Mouse (Mus musculus) midbrain, embryonic 12.5 days (tissue): ENCODE results near the gene Lrmda. TPM values are rescaled to one million over a fixed set of nuclear protein-coding genes. Genes with fewer than 3 reads are reported as not detected.
A peak's percentile ranks its signal among the peaks of the same experiment; 100 is the strongest.

Source experiments
- ATAC-seq: fragments of 200-750 bp; cut with Nextera tagmentation; 2 replicates; pipeline ENCODE4 v1.8.0; 2017; ENCODE audit warnings: low read depth, moderate TSS enrichment, moderate library complexity; ENCODE audit not compliant: low FRiP score
- H3K27ac ChIP-seq: fragments of 300-500 bp; sonication (generic); replicated peaks from 2 replicates; pipeline ENCODE4 v1.5.1; 2016; ENCODE audit warnings: mild to moderate bottlenecking
- H3K27me3 ChIP-seq: fragments of 300-500 bp; sonication (generic); 2 replicates; pipeline ENCODE4 v1.6.1; 2016; ENCODE audit warnings: mild to moderate bottlenecking
- H3K36me3 ChIP-seq: fragments of 300-500 bp; sonication (generic); 2 replicates; pipeline ENCODE4 v1.6.1; 2016
- H3K4me1 ChIP-seq: fragments of 300-500 bp; sonication (generic); 2 replicates; pipeline ENCODE4 v1.6.1; 2016
- H3K4me2 ChIP-seq: fragments of 300-500 bp; sonication (generic); replicated peaks from 2 replicates; pipeline ENCODE4 v1.6.1; 2016; ENCODE audit warnings: mild to moderate bottlenecking, moderate library complexity
- H3K4me3 ChIP-seq: fragments of 300-500 bp; sonication (generic); 2 replicates; pipeline ENCODE4 v1.5.1; 2016; ENCODE audit warnings: mild to moderate bottlenecking
- H3K9ac ChIP-seq: fragments of 300-500 bp; sonication (generic); replicated peaks from 2 replicates; pipeline ENCODE4 v1.6.1; 2016; ENCODE audit warnings: mild to moderate bottlenecking, moderate library complexity
- H3K9me3 ChIP-seq: fragments of 300-500 bp; sonication (generic); 2 replicates; pipeline ENCODE4 v1.6.1; 2016; ENCODE audit warnings: mild to moderate bottlenecking
- WGBS: fragments of 180-500 bp; shearing (Covaris S2); methylation state at CpG from one replicate; pipeline ENCODE4 v1.1.7; 2016; 5-methylcytosine and 5-hydroxymethylcytosine counted together
- polyA plus RNA-seq: library from polyadenylated mRNA; unstranded; fragments of >200 nt; fragmentation: Nextera tagmentation; extraction: Ambion mirVana; gene quantifications from 2 replicates; pipeline ENCODE4 v1.2.1, GENCODE M21; 2016

Lrmda gene
- polyA plus RNA-seq, 1 experiment from 2014 or later, result not detected

GRCm38 (mm10) chr14:22533501-22533900 is 514.0 kb downstream of the Lrmda start:
- Histone ChIP-seq H3K9ac (no peak overlapping the region), H3K36me3 (no peaks in the 10 kb centered on the region), H3K27ac (no peak overlapping the region), H3K4me2 (no peak overlapping the region), H3K9me3 (no peaks in the 10 kb centered on the region), H3K4me1 (no peaks in the 10 kb centered on the region), H3K4me3 (no peak overlapping the region), H3K27me3 (no peaks in the 10 kb centered on the region)
- 81% methylated on average over 3 of the region's 3 CpGs for WGBS
- no peak for ATAC-seq

GRCm38 (mm10) chr14:22545887-22546675 is 526.6 kb downstream of the Lrmda start:
- Histone ChIP-seq H3K27ac (peak overlapping the region; percentile 12), H3K9ac (no peak overlapping the region), H3K9me3 (no peaks in the 10 kb centered on the region), H3K4me1 (peaks cover 21% of the 10 kb centered on the region), H3K4me3 (no peak overlapping the region), H3K36me3 (no peaks in the 10 kb centered on the region), H3K4me2 (no peak overlapping the region), H3K27me3 (peaks cover 12% of the 10 kb centered on the region)
- 42% methylated on average over 8 of the region's 8 CpGs for WGBS
- ATAC-seq, result peak; percentile 28

- 28% methylated on average over 4 of the region's 4 CpGs for WGBS
- Histone ChIP-seq H3K27ac (no peak overlapping the region), H3K27me3 (peaks cover 14% of the 10 kb centered on the region), H3K4me3 (no peak overlapping the region), H3K4me1 (peaks cover 21% of the 10 kb centered on the region), H3K9me3 (no peaks in the 10 kb centered on the region), H3K9ac (no peak overlapping the region), H3K4me2 (no peak overlapping the region), H3K36me3 (no peaks in the 10 kb centered on the region)
- peak; percentile 75 for ATAC-seq
These were observed 527.1 kb downstream of the Lrmda start for GRCm38 (mm10) chr14:22546676-22546984.

- Histone ChIP-seq H3K9me3 (no peaks in the 10 kb centered on the region), H3K9ac (no peak overlapping the region), H3K27me3 (peaks cover 15% of the 10 kb centered on the region), H3K27ac (no peak overlapping the region), H3K4me2 (no peak overlapping the region), H3K4me1 (peaks cover 32% of the 10 kb centered on the region), H3K36me3 (no peaks in the 10 kb centered on the region), H3K4me3 (no peak overlapping the region)
- ATAC-seq, result no peak
- 16% methylated on average over 2 of the region's 2 CpGs for WGBS
These were observed 528.8 kb downstream of the Lrmda start for GRCm38 (mm10) chr14:22548286-22548685.

GRCm38 (mm10) chr14:22549166-22549565 is 529.7 kb downstream of the Lrmda start:
- no peak for ATAC-seq
- Histone ChIP-seq H3K27me3 (peaks cover 20% of the 10 kb centered on the region), H3K4me3 (no peak overlapping the region), H3K4me2 (no peak overlapping the region), H3K4me1 (peaks cover 33% of the 10 kb centered on the region), H3K9ac (no peak overlapping the region), H3K27ac (no peak overlapping the region), H3K9me3 (no peaks in the 10 kb centered on the region), H3K36me3 (no peaks in the 10 kb centered on the region)
- WGBS, result 82% methylated on average over 2 of the region's 2 CpGs

- 43% methylated on average over 4 of the region's 4 CpGs for WGBS
- Histone ChIP-seq H3K9me3 (no peaks in the 10 kb centered on the region), H3K27ac (no peak overlapping the region), H3K4me3 (no peak overlapping the region), H3K27me3 (peaks cover 26% of the 10 kb centered on the region), H3K4me1 (peaks cover 12% of the 10 kb centered on the region), H3K9ac (no peak overlapping the region), H3K36me3 (no peaks in the 10 kb centered on the region), H3K4me2 (no peak overlapping the region)
- ATAC-seq, result no peak
These were observed 532.8 kb downstream of the Lrmda start for GRCm38 (mm10) chr14:22552358-22552757.

- no peaks in the 10 kb centered on the region for H3K9me3 ChIP-seq
- H3K36me3 ChIP-seq, result no peaks in the 10 kb centered on the region
- no peak overlapping the region for H3K4me2 ChIP-seq
- 13% methylated on average over 3 of the region's 3 CpGs for WGBS
- no peak overlapping the region for H3K4me3 ChIP-seq
- peaks cover 26% of the 10 kb centered on the region for H3K27me3 ChIP-seq
- H3K27ac ChIP-seq, result no peak overlapping the region
- H3K4me1 ChIP-seq, result peaks cover 12% of the 10 kb centered on the region
- H3K9ac ChIP-seq, result no peak overlapping the region
- ATAC-seq, result no peak
These were observed 533.3 kb downstream of the Lrmda start for GRCm38 (mm10) chr14:22552841-22553240.

GRCm38 (mm10) chr14:22553717-22554116 is 534.2 kb downstream of the Lrmda start:
- Histone ChIP-seq H3K9me3 (no peaks in the 10 kb centered on the region), H3K27ac (no peak overlapping the region), H3K4me3 (no peak overlapping the region), H3K4me2 (no peak overlapping the region), H3K36me3 (no peaks in the 10 kb centered on the region), H3K27me3 (peaks cover 26% of the 10 kb centered on the region), H3K9ac (no peak overlapping the region), H3K4me1 (peaks cover 12% of the 10 kb centered on the region)
- ATAC-seq, result no peak
- WGBS, result 92% methylated on average over 3 of the region's 3 CpGs

- no peak for ATAC-seq
These were observed 553.0 kb downstream of the Lrmda start for GRCm38 (mm10) chr14:22572486-22572885.

GRCm38 (mm10) chr14:22573585-22573984 is 554.1 kb downstream of the Lrmda start:
- Histone ChIP-seq H3K4me3 (no peak overlapping the region), H3K4me2 (no peak overlapping the region), H3K36me3 (no peaks in the 10 kb centered on the region), H3K27me3 (peaks cover 40% of the 10 kb centered on the region), H3K4me1 (peaks cover 36% of the 10 kb centered on the region), H3K27ac (no peak overlapping the region), H3K9me3 (no peaks in the 10 kb centered on the region), H3K9ac (no peak overlapping the region)
- 79% methylated on average over 7 of the region's 7 CpGs for WGBS
- no peak for ATAC-seq

More at GRCm38 (mm10) chr14:22572486-22572885, 553.0 kb downstream of the Lrmda start:
- no peaks in the 10 kb centered on the region for H3K9me3 ChIP-seq
- no peak overlapping the region for H3K4me3 ChIP-seq
- no peak overlapping the region for H3K27ac ChIP-seq
- no peaks in the 10 kb centered on the region for H3K36me3 ChIP-seq
- WGBS, result 69% methylated on average over 5 of the region's 5 CpGs
- peaks cover 36% of the 10 kb centered on the region for H3K27me3 ChIP-seq
- no peak overlapping the region for H3K4me2 ChIP-seq
- H3K4me1 ChIP-seq, result peaks cover 30% of the 10 kb centered on the region
- no peak overlapping the region for H3K9ac ChIP-seq

GRCm38 (mm10) chr14:22574006-22574405 is 554.5 kb downstream of the Lrmda start:
- Histone ChIP-seq H3K9ac (no peak overlapping the region), H3K4me2 (no peak overlapping the region), H3K4me1 (peaks cover 36% of the 10 kb centered on the region), H3K27ac (no peak overlapping the region), H3K9me3 (no peaks in the 10 kb centered on the region), H3K4me3 (no peak overlapping the region), H3K36me3 (no peaks in the 10 kb centered on the region), H3K27me3 (peaks cover 44% of the 10 kb centered on the region)
- 86% methylated on average over 4 of the region's 4 CpGs for WGBS
- no peak for ATAC-seq

GRCm38 (mm10) chr14:22576441-22576840 is 556.9 kb downstream of the Lrmda start:
- Histone ChIP-seq H3K9ac (no peak overlapping the region; the same call in 1 of the 2 replicates), H3K4me3 (no peak overlapping the region), H3K27me3 (peaks cover 66% of the 10 kb centered on the region), H3K27ac (0 out of 2 replicates have a peak overlapping the region, but pooled peaks have one; percentile 36), H3K4me1 (peaks cover 41% of the 10 kb centered on the region), H3K36me3 (no peaks in the 10 kb centered on the region), H3K4me2 (no peak overlapping the region; the same call in 1 of the 2 replicates), H3K9me3 (no peaks in the 10 kb centered on the region)
- 25% methylated on average over 6 of the region's 6 CpGs for whole genome bisulfite sequencing
- ATAC-seq, result peak; percentile 7; the same call in 1 of the 2 replicates
